Mouse (Mus musculus) small intestine, adult 2 months (tissue): ENCODE measurements around the gene Acoxl. TPM values are rescaled to one million over a fixed set of nuclear protein-coding genes. Genes with fewer than 3 reads are reported as not detected.

Experiments used
- H3K27ac ChIP-seq: fragments of 200-500 bp; 2 replicates; pipeline ENCODE4 v1.5.1; 2012; ENCODE audit warnings: low read depth, low read length, control low read depth, inconsistent platforms; ENCODE audit not compliant: insufficient read depth
- H3K27me3 ChIP-seq: fragments of 200-500 bp; 2 replicates; pipeline ENCODE4 v1.6.1; 2012; ENCODE audit warnings: mild to moderate bottlenecking, moderate library complexity, low read length, inconsistent platforms; ENCODE audit not compliant: control insufficient read depth, insufficient read depth
- H3K36me3 ChIP-seq: fragments of 200-500 bp; 2 replicates; pipeline ENCODE4 v1.6.1; 2012; ENCODE audit warnings: mild to moderate bottlenecking, low read length, control low read depth, inconsistent platforms; ENCODE audit not compliant: control insufficient read depth, insufficient read depth
- H3K4me1 ChIP-seq: fragments of 200-500 bp; 2 replicates; pipeline ENCODE4 v1.6.1; 2012; ENCODE audit warnings: low read length, inconsistent platforms, mixed read lengths; ENCODE audit not compliant: control insufficient read depth, insufficient read depth, insufficient read length
- H3K4me3 ChIP-seq: fragments of 200-500 bp; 2 replicates; pipeline ENCODE4 v1.5.1; 2012; ENCODE audit warnings: low read depth, mild to moderate bottlenecking, control low read depth, inconsistent platforms, low read length, moderate library complexity
- CTCF ChIP-seq: fragments of 200-500 bp; IDR thresholded peaks from 2 replicates; pipeline ENCODE4 v1.5.1; 2012; ENCODE audit warnings: low read depth, mild to moderate bottlenecking, control low read depth, inconsistent platforms, low read length, moderate library complexity, mixed read lengths; ENCODE audit not compliant: insufficient replicate concordance, insufficient read length; ENCODE audit errors: extremely low read depth
- POLR2A ChIP-seq: fragments of 200-500 bp; IDR thresholded peaks from 2 replicates; pipeline ENCODE4 v1.6.1; 2012; ENCODE audit warnings: low read depth, mild to moderate bottlenecking, control low read depth, inconsistent platforms, low read length, moderate library complexity
- WGBS: fragments of 180-500 bp; shearing (Covaris S2); methylation state at CpG from one replicate; pipeline ENCODE4 v1.1.7; 2018; 5-methylcytosine and 5-hydroxymethylcytosine counted together
- polyA plus RNA-seq: library from polyadenylated mRNA; depleted of rRNA; stranded (reverse); fragments of >200 nt; gene quantifications from 2 replicates; pipeline ENCODE4 v1.2.3, GENCODE M21; 2012

The Acoxl gene
- polyA plus RNA-seq, 1 experiment, result 0.23 TPM

- under 1% methylated on average over 35 of the region's 35 CpGs for WGBS
- peak overlapping the region; percentile 83 for H3K4me3 ChIP-seq
- TF ChIP-seq CTCF, result no peak
- no peak for TF ChIP-seq POLR2A
- H3K36me3 ChIP-seq, result peaks cover 9% of the 10 kb centered on the region
- H3K27me3 ChIP-seq, result no peaks in the 10 kb centered on the region
- H3K4me1 ChIP-seq, result peaks cover 14% of the 10 kb centered on the region
- H3K27ac ChIP-seq, result no peak overlapping the region
Measured at GRCm38 (mm10) chr2:128126591-128127051, 287.9 kb downstream of the Acoxl start.

GRCm38 (mm10) chr2:128127121-128127671 lies 288.5 kb downstream of the Acoxl start:
- Histone ChIP-seq H3K27ac (peak overlapping the region; percentile 84), H3K4me3 (peak overlapping the region; percentile 83), H3K27me3 (no peaks in the 10 kb centered on the region), H3K4me1 (peaks cover 14% of the 10 kb centered on the region), H3K36me3 (peaks cover 12% of the 10 kb centered on the region)
- TF ChIP-seq CTCF (no peak), POLR2A (0 out of 2 replicates have a peak, but pooled peaks have one; percentile 51)
- under 1% methylated on average over 60 of the region's 67 CpGs for WGBS

- under 1% methylated on average over 48 of the region's 48 CpGs for WGBS
- no peaks in the 10 kb centered on the region for H3K27me3 ChIP-seq
- H3K36me3 ChIP-seq, result peaks cover 12% of the 10 kb centered on the region
- peak overlapping the region; percentile 84 for H3K27ac ChIP-seq
- H3K4me1 ChIP-seq, result peaks cover 11% of the 10 kb centered on the region
- TF ChIP-seq CTCF, result no peak
- TF ChIP-seq POLR2A, result no peak
- peak overlapping the region; percentile 83 for H3K4me3 ChIP-seq
Measured at GRCm38 (mm10) chr2:128127691-128128292, 289.1 kb downstream of the Acoxl start.

- Histone ChIP-seq H3K4me3 (no peak overlapping the region), H3K27ac (no peak overlapping the region)
- 80% methylated on average over 10 of the region's 10 CpGs for WGBS
Measured at GRCm38 (mm10) chr2:128128532-128128931, 289.9 kb downstream of the Acoxl start.

GRCm38 (mm10) chr2:128131503-128131902 lies 292.8 kb downstream of the Acoxl start:
- Histone ChIP-seq H3K4me3 (no peak overlapping the region), H3K36me3 (peaks cover 18% of the 10 kb centered on the region)
- 89% methylated on average over 11 of the region's 11 CpGs for WGBS

More at GRCm38 (mm10) chr2:128128532-128128931, 289.9 kb downstream of the Acoxl start:
- H3K27me3 ChIP-seq, result no peaks in the 10 kb centered on the region
- peaks cover 8% of the 10 kb centered on the region for H3K4me1 ChIP-seq
- peaks cover 12% of the 10 kb centered on the region for H3K36me3 ChIP-seq
- TF ChIP-seq POLR2A (no peak), CTCF (no peak)

GRCm38 (mm10) chr2:128132635-128133034 lies 294.0 kb downstream of the Acoxl start:
- WGBS, result 82% methylated on average over 5 of the region's 5 CpGs
- peaks cover 18% of the 10 kb centered on the region for H3K36me3 ChIP-seq
- no peak for TF ChIP-seq POLR2A
- no peak for TF ChIP-seq CTCF
- no peak overlapping the region for H3K27ac ChIP-seq
- peaks cover 2% of the 10 kb centered on the region; the same call in 1 of the 2 replicates for H3K4me1 ChIP-seq
- H3K27me3 ChIP-seq, result no peaks in the 10 kb centered on the region
- H3K4me3 ChIP-seq, result no peak overlapping the region

More at GRCm38 (mm10) chr2:128131503-128131902, 292.8 kb downstream of the Acoxl start:
- no peak for TF ChIP-seq POLR2A
- TF ChIP-seq CTCF, result no peak
- Histone ChIP-seq H3K27ac (no peak overlapping the region), H3K27me3 (no peaks in the 10 kb centered on the region), H3K4me1 (no peaks in the 10 kb centered on the region)

GRCm38 (mm10) chr2:128133865-128134264 lies 295.2 kb downstream of the Acoxl start:
- TF ChIP-seq CTCF, result no peak
- TF ChIP-seq POLR2A, result no peak
- Histone ChIP-seq H3K4me3 (no peak overlapping the region), H3K27me3 (no peaks in the 10 kb centered on the region), H3K36me3 (peaks cover 18% of the 10 kb centered on the region), H3K27ac (no peak overlapping the region), H3K4me1 (peaks cover 2% of the 10 kb centered on the region; the same call in 1 of the 2 replicates)

- H3K4me1 ChIP-seq, result peaks cover 2% of the 10 kb centered on the region; the same call in 1 of the 2 replicates
- WGBS, result 82% methylated on average over 5 of the region's 5 CpGs
- no peak overlapping the region for H3K27ac ChIP-seq
- TF ChIP-seq CTCF (no peak), POLR2A (no peak)
- peaks cover 18% of the 10 kb centered on the region for H3K36me3 ChIP-seq
- H3K27me3 ChIP-seq, result no peaks in the 10 kb centered on the region
- no peak overlapping the region for H3K4me3 ChIP-seq
Measured at GRCm38 (mm10) chr2:128134474-128134873, 295.8 kb downstream of the Acoxl start.
